Mouse (Mus musculus) lung, embryonic 15.5 days (tissue): ENCODE measurements around the gene AL732309.1. TPM values are rescaled to one million over a fixed set of nuclear protein-coding genes. Genes with fewer than 3 reads are reported as not detected.
A peak's percentile ranks its signal among the peaks of the same experiment; 100 is the strongest.

Source experiments
- ATAC-seq: fragments of 200-750 bp; cut with Nextera tagmentation; 2 replicates; pipeline ENCODE4 v1.8.0; 2017; ENCODE audit warnings: moderate number of reproducible peaks, borderline replicate concordance; ENCODE audit not compliant: low FRiP score, low TSS enrichment; ENCODE audit errors: extremely low read depth
- H3K27ac ChIP-seq: fragments of 300-500 bp; sonication (generic); 2 replicates; pipeline ENCODE4 v1.5.1; 2015; ENCODE audit warnings: moderate library complexity, mild to moderate bottlenecking, inconsistent platforms
- H3K27me3 ChIP-seq: fragments of 300-500 bp; sonication (generic); 2 replicates; pipeline ENCODE4 v1.6.1; 2015; ENCODE audit warnings: inconsistent platforms
- H3K36me3 ChIP-seq: fragments of 300-500 bp; sonication (generic); 2 replicates; pipeline ENCODE4 v1.6.1; 2015; ENCODE audit warnings: inconsistent platforms
- H3K4me1 ChIP-seq: fragments of 300-500 bp; sonication (generic); 2 replicates; pipeline ENCODE4 v1.6.1; 2015; ENCODE audit warnings: inconsistent platforms
- H3K4me2 ChIP-seq: fragments of 300-500 bp; sonication (generic); 2 replicates; pipeline ENCODE4 v1.6.1; 2015; ENCODE audit warnings: inconsistent platforms, mild to moderate bottlenecking, moderate library complexity
- H3K4me3 ChIP-seq: fragments of 300-500 bp; sonication (generic); 2 replicates; pipeline ENCODE4 v1.5.1; 2015; ENCODE audit warnings: mild to moderate bottlenecking, inconsistent platforms
- H3K9ac ChIP-seq: fragments of 300-500 bp; sonication (generic); 2 replicates; pipeline ENCODE4 v1.6.1; 2015; ENCODE audit warnings: inconsistent platforms
- H3K9me3 ChIP-seq: fragments of 300-500 bp; sonication (generic); 2 replicates; pipeline ENCODE4 v1.6.1; 2016; ENCODE audit warnings: inconsistent platforms
- WGBS: fragments of 180-500 bp; shearing (Covaris S2); methylation state at CpG from one replicate; pipeline ENCODE4 v1.1.7; 2015; 5-methylcytosine and 5-hydroxymethylcytosine counted together
- polyA plus RNA-seq: library from polyadenylated mRNA; unstranded; fragments of >200 nt; fragmentation: Nextera tagmentation; extraction: Ambion mirVana; gene quantifications from 2 replicates; pipeline ENCODE4 v1.2.1, GENCODE M21; 2015

AL732309.1 gene
- polyA plus RNA-seq, 1 experiment from 2014 or later, result 5.0 TPM

- no peak overlapping the region for H3K27ac ChIP-seq
- no peak overlapping the region for H3K9ac ChIP-seq
- peak; percentile 28; the same call in 1 of the 2 replicates for ATAC-seq
- H3K4me1 ChIP-seq, result no peaks in the 10 kb centered on the region; the same call in 1 of the 2 replicates
- WGBS, result 62% methylated on average over 4 of the region's 4 CpGs
- no peak overlapping the region for H3K4me3 ChIP-seq
- H3K9me3 ChIP-seq, result no peaks in the 10 kb centered on the region
- peaks cover 86% of the 10 kb centered on the region for H3K36me3 ChIP-seq
- no peaks in the 10 kb centered on the region for H3K27me3 ChIP-seq
- H3K4me2 ChIP-seq, result no peak overlapping the region
These were observed 42.9 kb downstream of the AL732309.1 start for GRCm38 (mm10) chr2:25203631-25204214.

GRCm38 (mm10) chr2:25200631-25201030 lies 46.0 kb downstream of the AL732309.1 start:
- Histone ChIP-seq H3K4me1 (peaks cover 16% of the 10 kb centered on the region), H3K4me2 (no peak overlapping the region), H3K4me3 (no peak overlapping the region), H3K27me3 (peaks cover 2% of the 10 kb centered on the region; the same call in 1 of the 2 replicates), H3K36me3 (peaks cover 67% of the 10 kb centered on the region), H3K9ac (no peak overlapping the region), H3K9me3 (no peaks in the 10 kb centered on the region), H3K27ac (no peak overlapping the region)
- no peak for ATAC-seq
- 86% methylated on average over 2 of the region's 2 CpGs for WGBS

GRCm38 (mm10) chr2:25197946-25198345 lies 48.7 kb downstream of the AL732309.1 start:
- Histone ChIP-seq H3K36me3 (peaks cover 40% of the 10 kb centered on the region), H3K27me3 (peaks cover 9% of the 10 kb centered on the region), H3K27ac (0 out of 2 replicates have a peak overlapping the region, but pooled peaks have one; percentile 74), H3K4me3 (no peak overlapping the region), H3K9ac (no peak overlapping the region), H3K4me1 (peaks cover 36% of the 10 kb centered on the region), H3K9me3 (no peaks in the 10 kb centered on the region), H3K4me2 (no peak overlapping the region)
- no peak for ATAC-seq

- Histone ChIP-seq H3K36me3 (peaks cover 32% of the 10 kb centered on the region), H3K27ac (peak overlapping the region; percentile 74), H3K4me3 (0 out of 2 replicates have a peak overlapping the region, but pooled peaks have one; percentile 36), H3K9me3 (no peaks in the 10 kb centered on the region), H3K27me3 (peaks cover 9% of the 10 kb centered on the region), H3K4me2 (peak overlapping the region; percentile 65), H3K9ac (no peak overlapping the region; the same call in 1 of the 2 replicates), H3K4me1 (peaks cover 37% of the 10 kb centered on the region)
- WGBS, result 21% methylated on average over 2 of the region's 2 CpGs
- no peak for ATAC-seq
These were observed 49.5 kb downstream of the AL732309.1 start for GRCm38 (mm10) chr2:25197191-25197590.

GRCm38 (mm10) chr2:25196172-25196954 lies 50.3 kb downstream of the AL732309.1 start, which contains the start of gene Tor4a:
Gene Tor4a, minus strand, starts transcription at chr2:25196886.
- peaks cover 24% of the 10 kb centered on the region for H3K36me3 ChIP-seq
- H3K9ac ChIP-seq, result peak within 1 kb of the TSS; percentile 39
- H3K4me2 ChIP-seq, result peak within 1 kb of the TSS; percentile 65
- H3K4me1 ChIP-seq, result peaks cover 37% of the 10 kb centered on the region
- H3K27ac ChIP-seq, result peak within 1 kb of the TSS; percentile 74
- WGBS, result 16% methylated on average over 8 of the region's 8 CpGs
- H3K9me3 ChIP-seq, result no peaks in the 10 kb centered on the region
- H3K27me3 ChIP-seq, result peaks cover 9% of the 10 kb centered on the region
- H3K4me3 ChIP-seq, result peak within 1 kb of the TSS; percentile 36
- peak; percentile 55 for ATAC-seq

GRCm38 (mm10) chr2:25195211-25196156 lies 51.2 kb downstream of the AL732309.1 start:
- Histone ChIP-seq H3K36me3 (peaks cover 15% of the 10 kb centered on the region), H3K4me1 (peaks cover 37% of the 10 kb centered on the region), H3K27me3 (peaks cover 9% of the 10 kb centered on the region), H3K4me2 (peak overlapping the region; percentile 65), H3K27ac (peak overlapping the region; percentile 74), H3K9ac (peak overlapping the region; percentile 39), H3K9me3 (no peaks in the 10 kb centered on the region), H3K4me3 (peak overlapping the region; percentile 36)
- WGBS, result 16% methylated on average over 55 of the region's 55 CpGs
- ATAC-seq, result peak; percentile 12; the same call in 1 of the 2 replicates

Other genes with a start within 250 kb of the AL732309.1 start
- 67.3 and 71.1 TPM in 2 replicates for gene Nsmf, start 192.5 kb downstream of the AL732309.1 start, polyA plus RNA-seq
- gene Entpd8, start 166.6 kb downstream of the AL732309.1 start, polyA plus RNA-seq, result 0.31 and 0.52 TPM in 2 replicates
- gene Noxa1, start 151.7 kb downstream of the AL732309.1 start, polyA plus RNA-seq, result 1.0 and 1.1 TPM in 2 replicates
- gene Nrarp, start 66.1 kb downstream of the AL732309.1 start, polyA plus RNA-seq, result 15.7 and 16.0 TPM in 2 replicates
- 8.8 and 11.7 TPM in 2 replicates for gene Tor4a, start 50.0 kb downstream of the AL732309.1 start, polyA plus RNA-seq
- gene Nelfb, start 35.4 kb downstream of the AL732309.1 start, polyA plus RNA-seq, result 121 and 122 TPM in 2 replicates
- gene Stpg3, start 32.2 kb downstream of the AL732309.1 start, polyA plus RNA-seq, result not detected in 2 replicates
- gene Fam166a, start 28.1 kb downstream of the AL732309.1 start, polyA plus RNA-seq, result 0.69 and 1.4 TPM in 2 replicates
- gene Tubb4b, start 22.2 kb downstream of the AL732309.1 start, polyA plus RNA-seq, result 704 and 709 TPM in 2 replicates
- not detected in 2 replicates for gene Slc34a3, start 12.5 kb downstream of the AL732309.1 start, polyA plus RNA-seq
- gene Rnf224, start 10.1 kb downstream of the AL732309.1 start, polyA plus RNA-seq, result not detected in 2 replicates
- gene Rnf208, start 4.6 kb downstream of the AL732309.1 start, polyA plus RNA-seq, result 8.9 and 9.9 TPM in 2 replicates
- 0.19 and 0.35 TPM in 2 replicates for gene Cysrt1, start 4.4 kb downstream of the AL732309.1 start, polyA plus RNA-seq
- gene Tmem203, start 8.6 kb upstream of the AL732309.1 start, polyA plus RNA-seq, result 24.4 and 24.5 TPM in 2 replicates
- 6.7 and 8.7 TPM in 2 replicates for gene Tprn, start 15.8 kb upstream of the AL732309.1 start, polyA plus RNA-seq
- 229 and 239 TPM in 2 replicates for gene Ssna1, start 25.6 kb upstream of the AL732309.1 start, polyA plus RNA-seq
- 132 and 136 TPM in 2 replicates for gene Anapc2, start 25.6 kb upstream of the AL732309.1 start, polyA plus RNA-seq
- gene Tmem210, start 41.3 kb upstream of the AL732309.1 start, polyA plus RNA-seq, result not detected in 2 replicates
- gene Lrrc26, start 43.1 kb upstream of the AL732309.1 start, polyA plus RNA-seq, result 3.4 and 4.5 TPM in 2 replicates
- gene Grin1, start 72.3 kb upstream of the AL732309.1 start, polyA plus RNA-seq, result 0.45 and 0.48 TPM in 2 replicates
- gene Man1b1, start 85.5 kb upstream of the AL732309.1 start, polyA plus RNA-seq, result 48.8 and 52.0 TPM in 2 replicates
- 14.5 and 14.9 TPM in 2 replicates for gene Dpp7, start 109.5 kb upstream of the AL732309.1 start, polyA plus RNA-seq
- gene Uap1l1, start 118.8 kb upstream of the AL732309.1 start, polyA plus RNA-seq, result 16.4 and 20.5 TPM in 2 replicates
- gene Sapcd2, start 125.5 kb upstream of the AL732309.1 start, polyA plus RNA-seq, result 42.2 and 45.2 TPM in 2 replicates
- gene Entpd2, start 149.0 kb upstream of the AL732309.1 start, polyA plus RNA-seq, result 2.1 and 3.6 TPM in 2 replicates
- 27.5 and 28.7 TPM in 2 replicates for gene Npdc1, start 152.5 kb upstream of the AL732309.1 start, polyA plus RNA-seq
- 0.11 TPM in 1 of 2 replicates, not detected in the other for gene Fut7, start 176.4 kb upstream of the AL732309.1 start, polyA plus RNA-seq
- gene Abca2, start 181.8 kb upstream of the AL732309.1 start, polyA plus RNA-seq, result 4.5 and 4.8 TPM in 2 replicates
- gene Clic3, start 210.0 kb upstream of the AL732309.1 start, polyA plus RNA-seq, result 77.9 and 90.3 TPM in 2 replicates
- 31.5 and 37.0 TPM in 2 replicates for gene Paxx, start 214.2 kb upstream of the AL732309.1 start, polyA plus RNA-seq
- gene Ptgds, start 223.2 kb upstream of the AL732309.1 start, polyA plus RNA-seq, result 10.2 and 24.3 TPM in 2 replicates
- not detected in 2 replicates for gene Lcn12, start 247.0 kb upstream of the AL732309.1 start, polyA plus RNA-seq